Mouse (Mus musculus) lung, postnatal 0 days (tissue): ENCODE results near the gene Acer3. TPM values are rescaled to one million over a fixed set of nuclear protein-coding genes. Genes with fewer than 3 reads are reported as not detected.
A peak's percentile ranks its signal among the peaks of the same experiment; 100 is the strongest.

Experiments used
- ATAC-seq: fragments of 200-750 bp; cut with Nextera tagmentation; 2 replicates; pipeline ENCODE4 v1.8.0; 2017; ENCODE audit warnings: moderate library complexity
- DNase-seq: peaks from one replicate; pipeline ENCODE4 v3.0.0-alpha.2; 2016; ENCODE audit warnings: low spot score
- H3K27ac ChIP-seq: fragments of 300-500 bp; sonication (generic); 2 replicates; pipeline ENCODE4 v1.5.1; 2014; ENCODE audit warnings: antibody characterized with exemption, mild to moderate bottlenecking, low read length, mixed read lengths
- H3K27me3 ChIP-seq: fragments of 300-500 bp; sonication (generic); replicated peaks from 2 replicates; pipeline ENCODE4 v1.6.1; 2014; ENCODE audit warnings: low read length, mixed read lengths; ENCODE audit not compliant: insufficient read depth
- H3K36me3 ChIP-seq: fragments of 300-500 bp; sonication (generic); 2 replicates; pipeline ENCODE4 v1.6.1; 2014; ENCODE audit warnings: low read length, mixed read lengths; ENCODE audit not compliant: insufficient read depth
- H3K4me1 ChIP-seq: fragments of 300-500 bp; sonication (generic); 2 replicates; pipeline ENCODE4 v1.6.1; 2014; ENCODE audit warnings: antibody characterized with exemption, low read depth, low read length, mixed read lengths; ENCODE audit not compliant: insufficient read depth
- H3K4me2 ChIP-seq: fragments of 300-500 bp; sonication (generic); replicated peaks from 2 replicates; pipeline ENCODE4 v1.6.1; 2014; ENCODE audit warnings: low read depth, mild to moderate bottlenecking, low read length, moderate library complexity, mixed read lengths
- H3K4me3 ChIP-seq: fragments of 300-500 bp; sonication (generic); 2 replicates; pipeline ENCODE4 v1.5.1; 2014; ENCODE audit warnings: low read depth, low read length
- H3K9ac ChIP-seq: fragments of 300-500 bp; sonication (generic); replicated peaks from 2 replicates; pipeline ENCODE4 v1.6.1; 2014; ENCODE audit warnings: low read depth, mild to moderate bottlenecking
- H3K9me3 ChIP-seq: fragments of 300-500 bp; sonication (generic); 2 replicates; pipeline ENCODE4 v1.6.1; 2016; ENCODE audit warnings: low read length, mixed read lengths
- CTCF ChIP-seq: IDR thresholded peaks from 2 replicates; pipeline ENCODE4 v1.5.1; 2016; ENCODE audit warnings: antibody characterized with exemption, mild to moderate bottlenecking
- EP300 ChIP-seq: IDR thresholded peaks from 2 replicates; pipeline ENCODE4 v1.6.1; 2016; ENCODE audit warnings: antibody characterized with exemption, mild to moderate bottlenecking, control low read depth
- WGBS: fragments of 180-500 bp; shearing (Covaris S2); extraction: QIAGEN DNeasy Blood & Tissue Kit; methylation state at CpG from one replicate; pipeline ENCODE4 v1.1.7; 2014; 5-methylcytosine and 5-hydroxymethylcytosine counted together
- polyA plus RNA-seq: library from polyadenylated mRNA; unstranded; fragments of >200 nt; fragmentation: Nextera tagmentation; extraction: Ambion mirVana; gene quantifications from 2 replicates; pipeline ENCODE4 v1.2.1, GENCODE M21; 2015

The Acer3 gene
- polyA plus RNA-seq, 1 experiment from 2014 or later, result 43.4 TPM

DNA sequence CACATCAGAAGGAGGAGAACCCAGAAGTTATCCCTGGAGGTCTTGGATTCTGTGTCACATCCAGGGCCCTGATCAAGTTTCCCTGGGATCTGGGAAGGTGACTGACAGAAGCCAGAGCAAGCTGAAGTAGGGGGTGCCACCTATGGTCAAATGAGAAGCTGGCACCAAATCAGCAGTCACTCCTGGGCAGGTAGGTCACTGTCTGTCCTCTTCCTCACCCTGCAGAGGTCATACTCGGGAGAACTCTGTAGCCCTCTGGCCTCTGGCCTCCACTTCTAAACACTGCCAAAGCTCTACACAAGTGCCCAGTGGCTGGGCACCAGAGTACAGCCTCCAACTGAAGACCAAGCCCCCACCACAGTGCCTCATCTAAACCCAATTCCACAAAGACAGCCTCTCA, 37.0 kb upstream of the Acer3 start:
- ATAC-seq, result no peak
- H3K4me1 ChIP-seq, result 0 out of 2 replicates have a peak, but pooled peaks cover 4% of the 10 kb centered on the region
- no peak for DNase-seq
- H3K4me3 ChIP-seq, result no peak overlapping the region
- H3K36me3 ChIP-seq, result no peaks in the 10 kb centered on the region
- H3K4me2 ChIP-seq, result no peak overlapping the region
- 90% methylated on average over 1 of the region's 1 CpGs for WGBS
- H3K9me3 ChIP-seq, result no peaks in the 10 kb centered on the region
- H3K9ac ChIP-seq, result no peak overlapping the region
- no peak overlapping the region for H3K27ac ChIP-seq
- H3K27me3 ChIP-seq, result no peaks in the 10 kb centered on the region
- TF ChIP-seq EP300, result no peak
- no peak for TF ChIP-seq CTCF

DNA sequence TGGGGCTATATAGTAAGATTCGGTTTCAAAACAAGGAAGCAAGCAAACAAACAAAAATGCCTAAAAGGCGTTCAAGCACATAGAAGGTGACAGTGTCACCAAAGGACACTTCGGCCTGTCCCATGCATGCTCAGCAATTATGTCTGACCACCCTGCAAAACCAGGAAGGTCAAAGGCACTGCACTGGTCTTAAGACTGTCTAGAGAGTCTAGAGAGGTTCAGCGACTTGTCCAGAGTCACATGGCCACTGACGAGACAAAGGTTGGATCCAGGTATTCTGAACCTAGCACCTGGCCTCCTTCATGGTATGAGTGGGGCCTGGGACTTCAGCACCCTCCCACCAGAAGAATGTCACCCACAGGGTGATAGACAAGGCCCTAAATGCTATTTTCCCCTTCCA, 36.3 kb upstream of the Acer3 start:
- H3K4me3 ChIP-seq, result no peak overlapping the region
- H3K9ac ChIP-seq, result no peak overlapping the region
- H3K4me1 ChIP-seq, result 0 out of 2 replicates have a peak, but pooled peaks cover 4% of the 10 kb centered on the region
- H3K4me2 ChIP-seq, result no peak overlapping the region
- no peaks in the 10 kb centered on the region for H3K27me3 ChIP-seq
- ATAC-seq, result no peak
- no peaks in the 10 kb centered on the region for H3K9me3 ChIP-seq
- no peak overlapping the region for H3K27ac ChIP-seq
- WGBS, result 79% methylated on average over 5 of the region's 5 CpGs
- no peaks in the 10 kb centered on the region for H3K36me3 ChIP-seq
- DNase-seq, result no peak
- no peak for TF ChIP-seq CTCF
- no peak for TF ChIP-seq EP300

GRCm38 (mm10) chr7:98354921-98355310, 33.9 kb upstream of the Acer3 start:
- 45% methylated on average over 4 of the region's 4 CpGs for WGBS
- TF ChIP-seq CTCF (no peak), EP300 (no peak)
- ATAC-seq (no peak), DNase-seq (no peak)
- Histone ChIP-seq H3K4me2 (no peak overlapping the region), H3K4me3 (no peak overlapping the region), H3K36me3 (no peaks in the 10 kb centered on the region), H3K9ac (no peak overlapping the region), H3K27ac (no peak overlapping the region), H3K4me1 (no peaks in the 10 kb centered on the region), H3K9me3 (no peaks in the 10 kb centered on the region), H3K27me3 (no peaks in the 10 kb centered on the region)

DNA sequence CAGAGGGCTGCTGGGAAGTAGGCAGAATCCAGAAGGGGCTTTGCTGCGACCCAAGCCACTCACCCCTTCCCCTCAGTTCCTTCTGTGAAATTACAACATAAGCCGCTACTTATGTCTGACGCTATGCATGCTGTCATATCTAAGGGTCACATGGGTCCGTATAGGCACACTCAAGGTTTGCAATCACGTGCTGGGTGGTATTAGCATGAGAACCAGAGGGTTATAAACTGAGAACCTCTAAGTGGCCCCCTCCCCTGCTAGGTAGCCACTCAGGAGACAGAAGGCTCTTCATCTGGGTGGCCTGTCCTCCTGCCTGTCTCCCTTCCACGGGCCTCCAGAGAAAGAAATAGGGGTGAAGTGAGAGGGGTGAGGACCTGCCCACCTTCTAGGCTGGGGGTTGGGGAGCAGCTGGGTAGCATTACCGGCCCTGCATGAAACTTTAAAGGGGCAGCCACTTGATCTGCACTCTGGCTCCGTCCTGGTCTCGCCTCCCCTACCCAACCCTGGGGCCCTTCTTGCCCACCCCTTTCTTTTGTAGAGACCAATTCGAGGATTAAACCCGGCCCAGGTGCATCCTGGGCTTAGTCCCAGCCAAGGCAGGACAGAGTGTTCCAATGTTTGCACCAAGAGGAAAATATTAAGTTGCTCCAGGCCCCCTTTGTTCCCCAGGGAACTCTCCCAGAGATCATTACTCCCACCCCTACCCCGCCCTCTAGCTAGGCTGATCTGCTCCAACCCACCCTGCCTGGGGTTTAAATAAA, 33.3 kb upstream of the Acer3 start:
- WGBS, result 37% methylated on average over 12 of the region's 12 CpGs
- H3K9me3 ChIP-seq, result no peaks in the 10 kb centered on the region
- peak; percentile 7; the same call in 1 of the 2 replicates for ATAC-seq
- no peaks in the 10 kb centered on the region for H3K36me3 ChIP-seq
- H3K4me1 ChIP-seq, result no peaks in the 10 kb centered on the region
- no peak overlapping the region for H3K9ac ChIP-seq
- TF ChIP-seq CTCF (no peak), EP300 (no peak)
- no peaks in the 10 kb centered on the region for H3K27me3 ChIP-seq
- no peak for DNase-seq
- H3K27ac ChIP-seq, result no peak overlapping the region
- H3K4me2 ChIP-seq, result no peak overlapping the region
- H3K4me3 ChIP-seq, result no peak overlapping the region

- Histone ChIP-seq H3K36me3 (no peaks in the 10 kb centered on the region), H3K27ac (no peak overlapping the region), H3K27me3 (no peaks in the 10 kb centered on the region), H3K4me3 (no peak overlapping the region), H3K4me2 (no peak overlapping the region), H3K9ac (no peak overlapping the region), H3K9me3 (no peaks in the 10 kb centered on the region), H3K4me1 (no peaks in the 10 kb centered on the region)
- no peak for TF ChIP-seq CTCF
- TF ChIP-seq EP300, result no peak
- no peak for DNase-seq
- no peak for ATAC-seq
- WGBS, result 82% methylated on average over 5 of the region's 5 CpGs
Measured at GRCm38 (mm10) chr7:98353616-98354015, 32.6 kb upstream of the Acer3 start.

GRCm38 (mm10) chr7:98351523-98351922, 30.5 kb upstream of the Acer3 start:
- no peak for TF ChIP-seq CTCF
- no peak for TF ChIP-seq EP300
- Histone ChIP-seq H3K4me3 (no peak overlapping the region), H3K27ac (no peak overlapping the region), H3K4me2 (no peak overlapping the region), H3K9me3 (no peaks in the 10 kb centered on the region), H3K4me1 (no peaks in the 10 kb centered on the region), H3K27me3 (no peaks in the 10 kb centered on the region), H3K9ac (no peak overlapping the region), H3K36me3 (no peaks in the 10 kb centered on the region)
- DNase-seq (no peak), ATAC-seq (no peak)
- WGBS, result 95% methylated on average over 3 of the region's 3 CpGs

DNA sequence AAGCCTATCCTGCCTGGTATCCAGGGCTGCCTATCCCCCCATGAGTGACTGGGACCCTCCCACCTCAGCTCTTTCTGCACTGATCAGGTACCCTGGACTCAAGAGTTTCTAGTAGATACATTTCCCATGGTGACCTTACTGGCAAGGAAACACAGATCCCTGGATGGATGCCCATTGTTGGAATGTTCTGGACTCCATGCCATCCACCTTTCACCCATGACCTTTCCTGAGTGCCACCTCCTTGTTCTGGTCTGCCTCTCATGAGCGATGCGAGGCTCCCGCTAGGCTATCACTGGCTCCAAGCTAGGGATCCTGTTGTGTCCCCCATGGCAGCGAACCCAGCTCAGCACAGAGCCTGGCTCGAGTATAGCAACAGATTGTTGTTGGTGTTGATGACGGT, 28.8 kb upstream of the Acer3 start:
- H3K9ac ChIP-seq, result no peak overlapping the region
- TF ChIP-seq CTCF (no peak), EP300 (no peak)
- H3K27ac ChIP-seq, result no peak overlapping the region
- H3K9me3 ChIP-seq, result no peaks in the 10 kb centered on the region
- H3K4me3 ChIP-seq, result no peak overlapping the region
- no peak for ATAC-seq
- no peak overlapping the region for H3K4me2 ChIP-seq
- no peak for DNase-seq
- H3K4me1 ChIP-seq, result no peaks in the 10 kb centered on the region
- WGBS, result 92% methylated on average over 6 of the region's 6 CpGs
- H3K27me3 ChIP-seq, result no peaks in the 10 kb centered on the region
- H3K36me3 ChIP-seq, result no peaks in the 10 kb centered on the region
